Mouse (Mus musculus): Measurements from ENCODE around the gene Fgf4.

- TF ChIP-seq CTCF (IDR thresholded peaks at IDR 0.05; ENCODE audit: borderline replicate concordance, insufficient read depth, low read depth, low read length) (no peak), POLR2A (IDR thresholded peaks at IDR 0.05; ENCODE audit: borderline replicate concordance, insufficient read depth, low read length) (no peak)
These were observed 60.6 kb downstream of the Fgf4 start for GRCm38 (mm10) chr7:144907793-144908192.
